Mouse (Mus musculus): Measurements from ENCODE around the gene Daam2. TPM values are rescaled to one million over a fixed set of nuclear protein-coding genes. Genes with fewer than 3 reads are reported as not detected.

The Daam2 gene
- polyA plus RNA-seq, 1 experiment = 9.5 TPM

DNA sequence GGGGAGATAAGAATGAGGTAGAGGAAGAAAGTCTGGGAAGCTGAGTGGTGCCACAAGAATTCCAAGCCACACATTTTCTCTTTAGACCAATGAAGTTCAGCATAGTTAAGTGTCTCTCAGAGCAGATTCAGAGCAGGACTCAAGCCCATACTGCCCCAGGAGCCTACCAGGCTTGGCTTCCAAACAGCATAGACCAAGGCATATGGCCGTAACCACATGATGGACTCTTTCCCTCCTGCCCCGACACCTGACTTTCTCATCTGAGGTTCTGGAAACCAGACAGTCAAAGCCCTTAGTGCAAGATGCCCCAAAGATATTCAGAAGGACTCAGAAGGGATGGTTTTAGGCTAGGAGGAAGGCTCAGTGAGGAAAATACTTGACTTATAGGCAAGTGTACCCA lies 19.6 kb downstream of the Daam2 start:
- Histone ChIP-seq H3K79me2 (ENCODE audit: control insufficient read depth, insufficient read depth) (no peaks in the 10 kb centered on the region), H3K4me2 (ENCODE audit: low read depth) (no peak overlapping the region), H3ac (ENCODE audit: control insufficient read depth, insufficient read length) (no peak overlapping the region), H3K36me3 (ENCODE audit: control insufficient read depth, insufficient read depth) (no peaks in the 10 kb centered on the region), H3K4me3 (no peak overlapping the region), H3K27me3 (ENCODE audit: control insufficient read depth, insufficient read depth, insufficient read length) (no peaks in the 10 kb centered on the region)
- TF ChIP-seq USF1 (IDR thresholded peaks at IDR 0.05; ENCODE audit: low read depth) = no peak
- no peak for TF ChIP-seq TCF3 (IDR thresholded peaks at IDR 0.05; ENCODE audit: insufficient read length, low read depth)
- TF ChIP-seq MYOD1 (IDR thresholded peaks at IDR 0.05; ENCODE audit: control insufficient read depth in 1 of 3, insufficient read length in 2 of 3, low read depth in 2 of 3) = no peak
- no peak for TF ChIP-seq MAX (IDR thresholded peaks at IDR 0.05; ENCODE audit: low read depth)
- TF ChIP-seq TCF12 (IDR thresholded peaks at IDR 0.05; ENCODE audit: insufficient read depth, poor library complexity, severe bottlenecking) = no peak
- TF ChIP-seq E2F4 (IDR thresholded peaks at IDR 0.05; ENCODE audit: insufficient read depth) = no peak
- TF ChIP-seq POLR2A (IDR thresholded peaks at IDR 0.05; ENCODE audit: insufficient read length, low read depth) = no peak
- no peak for TF ChIP-seq POLR2AphosphoS2 (IDR thresholded peaks at IDR 0.05; ENCODE audit: insufficient read length, low read depth)
- TF ChIP-seq SRF (IDR thresholded peaks at IDR 0.05; ENCODE audit: control insufficient read depth, insufficient read length, low read depth) = no peak
- TF ChIP-seq MYOG (IDR thresholded peaks at IDR 0.05; ENCODE audit: control insufficient read depth in 1 of 3, insufficient read depth in 1 of 3, insufficient read length in 2 of 3, low read depth in 2 of 3) = no peak
- no peak for TF ChIP-seq CEBPB (IDR thresholded peaks at IDR 0.05; ENCODE audit: insufficient read depth, poor library complexity, severe bottlenecking)
- no peak for TF ChIP-seq REST (IDR thresholded peaks at IDR 0.05; ENCODE audit: insufficient read depth, insufficient read length)

DNA sequence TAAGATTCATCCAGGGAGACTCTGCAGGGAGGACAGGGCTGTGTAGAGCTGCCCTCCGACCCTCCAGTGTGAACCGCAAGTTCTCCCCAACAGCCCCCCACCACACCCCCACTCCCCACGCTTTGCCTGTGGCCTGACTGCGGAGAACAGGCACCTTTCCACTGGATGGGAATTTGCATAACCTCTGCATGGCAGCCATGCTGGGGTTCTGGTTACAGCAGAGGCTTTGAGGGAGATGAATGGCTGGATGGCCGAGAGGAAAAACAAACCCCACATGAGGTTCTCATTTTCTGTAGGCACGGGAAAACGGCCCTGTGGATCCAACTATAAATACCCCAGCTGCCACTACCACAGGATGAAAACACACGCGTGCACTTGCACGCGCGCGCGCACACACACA lies 23.4 kb downstream of the Daam2 start:
- no peak for TF ChIP-seq POLR2AphosphoS2 (IDR thresholded peaks at IDR 0.05; ENCODE audit: insufficient read length, low read depth)
- no peak for TF ChIP-seq MYOG (IDR thresholded peaks at IDR 0.05; ENCODE audit: control insufficient read depth in 1 of 3, insufficient read depth in 1 of 3, insufficient read length in 2 of 3, low read depth in 2 of 3)
- TF ChIP-seq MAX (IDR thresholded peaks at IDR 0.05; ENCODE audit: low read depth) = no peak
- TF ChIP-seq E2F4 (IDR thresholded peaks at IDR 0.05; ENCODE audit: insufficient read depth) = no peak
- no peak for TF ChIP-seq CEBPB (IDR thresholded peaks at IDR 0.05; ENCODE audit: insufficient read depth, poor library complexity, severe bottlenecking)
- no peak for TF ChIP-seq MYOD1 (IDR thresholded peaks at IDR 0.05; ENCODE audit: control insufficient read depth in 1 of 3, insufficient read length in 2 of 3, low read depth in 2 of 3)
- TF ChIP-seq POLR2A (IDR thresholded peaks at IDR 0.05; ENCODE audit: insufficient read length, low read depth) = no peak
- no peak for TF ChIP-seq SRF (IDR thresholded peaks at IDR 0.05; ENCODE audit: control insufficient read depth, insufficient read length, low read depth)
- no peak for TF ChIP-seq USF1 (IDR thresholded peaks at IDR 0.05; ENCODE audit: low read depth)
- no peak for TF ChIP-seq REST (IDR thresholded peaks at IDR 0.05; ENCODE audit: insufficient read depth, insufficient read length)
- TF ChIP-seq TCF12 (IDR thresholded peaks at IDR 0.05; ENCODE audit: insufficient read depth, poor library complexity, severe bottlenecking) = no peak
- H3K79me2 ChIP-seq (ENCODE audit: control insufficient read depth, insufficient read depth) = no peaks in the 10 kb centered on the region
- no peak overlapping the region for H3K4me2 ChIP-seq (ENCODE audit: low read depth)
- H3K27me3 ChIP-seq (ENCODE audit: control insufficient read depth, insufficient read depth, insufficient read length) = no peaks in the 10 kb centered on the region
- H3K4me3 ChIP-seq = no peak overlapping the region
- no peak overlapping the region for H3ac ChIP-seq (ENCODE audit: control insufficient read depth, insufficient read length)
- no peaks in the 10 kb centered on the region for H3K36me3 ChIP-seq (ENCODE audit: control insufficient read depth, insufficient read depth)

DNA sequence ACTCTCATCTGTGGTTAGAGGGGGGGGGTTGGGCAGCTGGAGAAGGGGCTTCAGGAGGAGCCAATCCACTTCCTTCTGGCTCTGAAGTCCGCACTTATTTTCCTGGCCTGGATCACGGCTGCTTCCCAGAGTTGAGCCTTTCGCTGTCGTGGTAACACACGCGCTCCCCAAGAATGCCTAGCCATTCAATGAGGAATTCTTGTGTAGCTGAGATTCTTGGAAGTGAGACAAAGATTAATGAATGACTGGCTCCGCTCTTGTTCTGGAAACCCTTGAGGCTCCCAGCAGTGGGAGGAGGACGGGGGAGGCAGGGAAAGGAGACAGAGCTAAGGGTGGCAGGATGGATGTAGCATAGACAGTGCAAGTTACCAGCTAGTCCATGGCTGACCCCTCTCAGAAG lies 24.9 kb downstream of the Daam2 start:
- H3K4me2 ChIP-seq (ENCODE audit: low read depth) = no peak overlapping the region
- no peak overlapping the region for H3ac ChIP-seq (ENCODE audit: control insufficient read depth, insufficient read length)
- no peak overlapping the region for H3K4me3 ChIP-seq
- no peaks in the 10 kb centered on the region for H3K36me3 ChIP-seq (ENCODE audit: control insufficient read depth, insufficient read depth)
- no peak for TF ChIP-seq SRF (IDR thresholded peaks at IDR 0.05; ENCODE audit: control insufficient read depth, insufficient read length, low read depth)
- no peak for TF ChIP-seq MYOG (IDR thresholded peaks at IDR 0.05; ENCODE audit: control insufficient read depth in 1 of 3, insufficient read depth in 1 of 3, insufficient read length in 2 of 3, low read depth in 2 of 3)
- no peak for TF ChIP-seq USF1 (IDR thresholded peaks at IDR 0.05; ENCODE audit: low read depth)
- no peak for TF ChIP-seq MAX (IDR thresholded peaks at IDR 0.05; ENCODE audit: low read depth)
- no peak for TF ChIP-seq POLR2AphosphoS2 (IDR thresholded peaks at IDR 0.05; ENCODE audit: insufficient read length, low read depth)
- TF ChIP-seq REST (IDR thresholded peaks at IDR 0.05; ENCODE audit: insufficient read depth, insufficient read length) = no peak
- TF ChIP-seq CEBPB (IDR thresholded peaks at IDR 0.05; ENCODE audit: insufficient read depth, poor library complexity, severe bottlenecking) = no peak
- no peak for TF ChIP-seq MYOD1 (IDR thresholded peaks at IDR 0.05; ENCODE audit: control insufficient read depth in 1 of 3, insufficient read length in 2 of 3, low read depth in 2 of 3)
- no peak for TF ChIP-seq TCF3 (IDR thresholded peaks at IDR 0.05; ENCODE audit: insufficient read length, low read depth)
- TF ChIP-seq TCF12 (IDR thresholded peaks at IDR 0.05; ENCODE audit: insufficient read depth, poor library complexity, severe bottlenecking) = no peak
- no peak for TF ChIP-seq E2F4 (IDR thresholded peaks at IDR 0.05; ENCODE audit: insufficient read depth)
- TF ChIP-seq POLR2A (IDR thresholded peaks at IDR 0.05; ENCODE audit: insufficient read length, low read depth) = no peak
- no peaks in the 10 kb centered on the region for H3K27me3 ChIP-seq (ENCODE audit: control insufficient read depth, insufficient read depth, insufficient read length)
- H3K79me2 ChIP-seq (ENCODE audit: control insufficient read depth, insufficient read depth) = no peaks in the 10 kb centered on the region

DNA sequence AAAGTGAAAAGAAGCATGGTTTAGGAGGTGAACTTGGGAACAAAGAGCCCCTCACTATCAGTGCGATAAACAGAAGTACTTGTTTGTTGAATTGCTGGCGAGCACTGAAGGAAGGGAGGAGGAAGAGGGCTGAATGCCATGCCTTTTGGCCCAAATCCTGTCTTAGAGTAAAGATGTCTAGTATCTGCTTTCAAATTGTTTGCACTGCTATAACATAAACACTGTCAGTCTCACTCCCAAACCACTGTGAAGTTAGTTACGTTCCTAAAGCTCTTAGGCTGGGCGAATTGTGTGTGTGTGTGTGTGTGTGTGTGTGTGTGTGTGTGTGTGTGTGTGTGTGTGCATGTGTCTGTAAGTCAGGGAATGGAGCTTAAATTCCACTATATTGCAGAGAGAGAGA lies 28.6 kb downstream of the Daam2 start:
- H3K36me3 ChIP-seq (ENCODE audit: control insufficient read depth, insufficient read depth) = no peaks in the 10 kb centered on the region
- H3K27me3 ChIP-seq (ENCODE audit: control insufficient read depth, insufficient read depth, insufficient read length) = no peaks in the 10 kb centered on the region
- H3K79me2 ChIP-seq (ENCODE audit: control insufficient read depth, insufficient read depth) = no peaks in the 10 kb centered on the region
- TF ChIP-seq TCF3 (IDR thresholded peaks at IDR 0.05; ENCODE audit: insufficient read length, low read depth) (no peak), REST (IDR thresholded peaks at IDR 0.05; ENCODE audit: insufficient read depth, insufficient read length) (no peak), POLR2A (IDR thresholded peaks at IDR 0.05; ENCODE audit: insufficient read length, low read depth) (no peak), MYOG (IDR thresholded peaks at IDR 0.05; ENCODE audit: control insufficient read depth in 1 of 3, insufficient read depth in 1 of 3, insufficient read length in 2 of 3, low read depth in 2 of 3) (no peak), TCF12 (IDR thresholded peaks at IDR 0.05; ENCODE audit: insufficient read depth, poor library complexity, severe bottlenecking) (no peak), MAX (IDR thresholded peaks at IDR 0.05; ENCODE audit: low read depth) (no peak), CEBPB (IDR thresholded peaks at IDR 0.05; ENCODE audit: insufficient read depth, poor library complexity, severe bottlenecking) (no peak), SRF (IDR thresholded peaks at IDR 0.05; ENCODE audit: control insufficient read depth, insufficient read length, low read depth) (no peak), MYOD1 (IDR thresholded peaks at IDR 0.05; ENCODE audit: control insufficient read depth in 1 of 3, insufficient read length in 2 of 3, low read depth in 2 of 3) (no peak), E2F4 (IDR thresholded peaks at IDR 0.05; ENCODE audit: insufficient read depth) (no peak), USF1 (IDR thresholded peaks at IDR 0.05; ENCODE audit: low read depth) (no peak), POLR2AphosphoS2 (IDR thresholded peaks at IDR 0.05; ENCODE audit: insufficient read length, low read depth) (no peak)
- H3K4me3 ChIP-seq = no peak overlapping the region
- H3K4me2 ChIP-seq (ENCODE audit: low read depth) = no peak overlapping the region
- H3ac ChIP-seq (ENCODE audit: control insufficient read depth, insufficient read length) = no peak overlapping the region
